Mouse (Mus musculus) B cell, adult 2 months (primary cell): ENCODE results near the gene Esr1.
"Not testable (repeated sequence)": the region's sequence is repeated elsewhere in the genome, so short reads cannot be mapped to it uniquely, and the experiment has no call there.

Experiments
- DNase-seq, 2 experiments: peaks; one replicate each; pipeline ENCODE4 v3.0.0; 2022

Esr1 gene

GRCm38 (mm10) chr10:4709915-4710314 lies 98.5 kb downstream of the Esr1 start:
- no peak for DNase-seq

- DNase-seq = no peak
Measured at GRCm38 (mm10) chr10:4711434-4711833, 100.0 kb downstream of the Esr1 start.

DNA sequence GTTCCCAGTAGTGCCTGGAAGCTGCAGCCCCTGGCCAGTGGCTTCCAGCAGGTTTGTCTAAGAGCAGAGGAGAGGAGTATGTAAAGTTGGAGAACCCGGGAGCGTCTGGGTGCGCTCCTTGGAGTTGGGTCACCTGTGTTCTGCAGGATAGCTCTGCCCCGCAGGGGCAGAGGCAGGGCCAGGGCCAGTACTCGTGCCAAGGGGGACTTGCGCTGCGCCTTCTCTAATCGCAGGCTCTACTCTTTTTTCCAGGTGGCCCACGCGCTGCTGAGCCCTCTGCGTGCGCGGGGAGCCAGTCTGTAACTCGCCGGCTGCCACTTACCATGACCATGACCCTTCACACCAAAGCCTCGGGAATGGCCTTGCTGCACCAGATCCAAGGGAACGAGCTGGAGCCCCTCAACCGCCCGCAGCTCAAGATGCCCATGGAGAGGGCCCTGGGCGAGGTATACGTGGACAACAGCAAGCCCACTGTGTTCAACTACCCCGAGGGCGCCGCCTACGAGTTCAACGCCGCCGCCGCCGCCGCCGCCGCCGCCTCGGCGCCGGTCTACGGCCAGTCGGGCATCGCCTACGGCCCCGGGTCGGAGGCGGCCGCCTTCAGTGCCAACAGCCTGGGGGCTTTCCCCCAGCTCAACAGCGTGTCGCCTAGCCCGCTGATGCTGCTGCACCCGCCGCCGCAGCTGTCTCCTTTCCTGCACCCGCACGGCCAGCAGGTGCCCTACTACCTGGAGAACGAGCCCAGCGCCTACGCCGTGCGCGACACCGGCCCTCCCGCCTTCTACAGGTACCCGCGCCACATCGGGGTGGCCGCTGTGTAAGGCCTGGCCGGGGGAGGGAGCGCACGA lies 100.9 kb downstream of the Esr1 start:
- DNase-seq = peak; percentile 31 to 41

- DNase-seq = no peak
Measured at GRCm38 (mm10) chr10:4713398-4713797, 102.0 kb downstream of the Esr1 start.

- peak; percentile 34 to 47 for DNase-seq
Measured at GRCm38 (mm10) chr10:4724851-4725250, 113.5 kb downstream of the Esr1 start.

- DNase-seq = no peak
Measured at GRCm38 (mm10) chr10:4726141-4726540, 114.7 kb downstream of the Esr1 start.

DNA sequence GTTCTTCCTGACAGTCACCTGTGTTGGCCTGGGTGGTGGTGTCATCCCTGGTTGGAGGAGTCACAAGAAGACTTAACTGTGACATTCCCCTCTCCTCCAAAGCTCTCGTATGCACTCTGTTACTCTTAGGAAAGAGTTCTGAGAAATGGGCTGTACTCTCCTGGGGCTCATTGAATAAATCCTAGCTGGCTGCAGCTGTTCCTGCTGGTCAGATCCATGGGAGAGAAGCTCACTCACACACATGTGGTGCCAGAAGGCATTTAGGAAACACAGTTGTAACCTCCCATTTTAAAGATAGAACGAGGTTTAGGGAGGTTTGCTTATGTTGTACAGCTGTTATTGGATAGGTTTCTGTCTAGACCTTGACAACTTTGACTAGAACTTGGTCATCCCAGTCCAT lies 120.9 kb downstream of the Esr1 start:
- no peak for DNase-seq

DNA sequence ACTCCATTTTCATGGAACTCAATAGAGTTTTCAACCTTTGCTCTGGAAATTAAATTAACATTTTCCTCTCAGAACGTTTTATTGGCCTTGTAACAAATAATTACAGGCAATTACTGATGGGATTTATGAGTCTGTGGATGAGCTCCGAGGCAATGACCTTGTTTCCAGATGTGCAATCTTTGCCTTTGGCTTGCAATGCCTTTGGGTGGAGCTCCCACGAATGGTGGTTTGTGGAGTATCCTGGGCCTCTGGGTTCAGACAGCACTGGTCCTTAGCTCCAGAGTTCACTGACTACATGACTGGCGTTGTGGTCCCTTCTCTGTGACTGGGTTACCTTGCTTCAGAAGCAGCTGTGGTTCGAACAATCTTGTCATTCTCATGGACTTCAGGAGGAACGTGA lies 122.6 kb downstream of the Esr1 start:
- DNase-seq = no peak

- DNase-seq = no peak
Measured at GRCm38 (mm10) chr10:4734942-4735341, 123.5 kb downstream of the Esr1 start.

- DNase-seq = no peak
Measured at GRCm38 (mm10) chr10:4738311-4738710, 126.9 kb downstream of the Esr1 start.

DNA sequence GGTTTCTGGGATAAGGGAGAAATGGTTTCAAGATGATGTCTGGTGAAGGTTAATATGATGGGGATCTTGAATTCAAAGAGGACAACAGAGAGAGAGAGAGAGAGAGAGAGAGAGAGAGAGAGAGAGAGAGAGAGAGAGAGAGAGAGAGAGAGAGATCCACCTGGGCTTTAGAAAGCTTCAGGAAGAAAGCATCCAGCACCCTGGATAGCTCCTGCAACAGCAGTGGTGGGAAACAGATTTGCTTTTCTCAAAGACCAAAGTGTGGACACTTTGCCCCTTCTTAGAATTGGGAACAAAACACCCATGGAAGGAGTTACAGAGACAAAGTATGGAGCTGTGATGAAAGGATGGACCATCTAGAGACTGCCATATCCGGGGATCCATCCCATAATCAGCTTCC lies 139.7 kb downstream of the Esr1 start:
- DNase-seq = not testable (repeated sequence)

DNA sequence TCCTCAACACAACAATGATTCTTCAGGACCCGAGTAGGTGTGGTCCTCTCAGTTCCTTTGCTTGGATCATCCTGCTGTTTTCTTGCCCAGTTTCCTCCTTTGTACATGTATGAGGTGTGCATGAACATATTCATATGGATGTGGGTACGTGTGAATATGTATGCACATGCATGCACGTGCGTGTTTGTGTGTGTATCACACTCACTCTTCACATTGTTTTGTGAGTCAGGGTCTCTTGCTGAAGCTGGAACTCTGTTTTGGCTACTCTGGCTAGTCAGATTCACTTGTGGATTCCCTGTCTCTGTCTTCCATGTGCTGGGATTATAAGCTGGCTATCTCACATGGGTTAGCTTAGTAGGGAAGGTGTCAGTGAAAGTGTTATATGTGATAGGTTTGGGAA lies 141.6 kb downstream of the Esr1 start:
- no peak for DNase-seq

- no peak for DNase-seq
Measured at GRCm38 (mm10) chr10:4775541-4775940, 164.1 kb downstream of the Esr1 start.

- no peak for DNase-seq
Measured at GRCm38 (mm10) chr10:4776007-4776713, 164.8 kb downstream of the Esr1 start.

DNA sequence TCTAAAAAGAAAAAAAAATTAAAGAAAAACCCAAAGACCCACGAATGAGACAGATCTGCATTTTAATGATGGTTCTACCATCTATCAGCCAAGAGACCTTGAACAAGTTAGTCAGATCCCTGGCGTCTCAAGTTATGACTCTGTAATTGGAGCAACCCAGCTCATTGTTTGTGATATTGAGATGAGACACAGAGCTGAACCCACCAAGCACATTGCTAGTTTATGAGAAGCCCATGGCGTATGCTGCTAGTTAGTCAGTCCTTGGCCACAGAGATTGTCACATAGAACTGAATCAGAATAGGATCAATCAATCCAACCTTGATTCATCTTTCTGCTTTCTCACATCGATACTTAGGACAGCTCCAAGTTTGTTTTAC lies 165.3 kb downstream of the Esr1 start:
- no peak for DNase-seq

GRCm38 (mm10) chr10:4777996-4778395 lies 166.6 kb downstream of the Esr1 start:
- no peak for DNase-seq

DNA sequence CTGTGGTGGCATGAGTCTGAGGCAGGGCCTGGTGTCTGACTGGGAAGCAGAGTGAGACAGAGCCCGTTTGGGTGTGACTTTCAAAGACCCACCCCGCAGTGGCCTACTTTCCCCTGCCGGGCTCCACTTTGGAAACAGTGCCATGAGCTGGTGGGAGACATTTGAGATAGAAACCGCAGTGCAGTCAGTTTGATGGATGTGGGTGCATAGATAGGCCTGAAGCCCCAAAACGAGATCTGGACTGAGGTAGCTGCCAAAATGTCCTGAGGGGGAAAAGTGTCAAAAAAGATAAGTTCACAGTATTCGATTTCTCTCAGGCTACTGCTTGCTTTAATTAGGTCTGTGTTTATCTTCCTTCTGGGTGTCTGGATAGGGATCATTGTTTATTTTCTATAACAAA lies 169.5 kb downstream of the Esr1 start:
- DNase-seq = no peak

GRCm38 (mm10) chr10:4787003-4787628 lies 175.7 kb downstream of the Esr1 start:
- DNase-seq = peak; percentile 61 to 69

- DNase-seq = no peak
Measured at GRCm38 (mm10) chr10:4798268-4798808, 186.9 kb downstream of the Esr1 start.

GRCm38 (mm10) chr10:4824366-4824765 lies 213.0 kb downstream of the Esr1 start:
- DNase-seq = no peak

GRCm38 (mm10) chr10:4830592-4830991 lies 219.2 kb downstream of the Esr1 start:
- DNase-seq = no peak

DNA sequence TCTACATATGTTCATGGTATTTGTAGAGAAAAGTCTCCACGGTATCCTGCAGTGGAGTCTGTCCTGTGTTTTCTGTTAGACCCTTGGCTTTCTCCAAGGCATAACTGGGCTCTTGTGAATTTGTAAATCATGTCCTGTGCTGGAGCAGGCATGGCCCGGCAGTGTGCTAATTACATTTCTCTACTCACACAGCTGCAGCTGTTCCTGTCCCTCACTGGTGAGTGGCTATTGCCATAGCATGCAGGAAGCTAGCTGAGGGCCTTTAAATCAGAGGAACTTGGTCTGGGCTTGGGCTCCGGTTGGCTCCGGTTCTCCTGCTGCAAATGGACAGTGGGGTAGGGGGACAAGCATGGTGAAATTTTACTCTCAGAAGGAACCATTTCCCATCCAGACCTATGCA lies 226.7 kb downstream of the Esr1 start:
- DNase-seq = no peak

- no peak for DNase-seq
Measured at GRCm38 (mm10) chr10:4841039-4841438, 229.6 kb downstream of the Esr1 start.

GRCm38 (mm10) chr10:4847523-4847922 lies 236.1 kb downstream of the Esr1 start:
- no peak for DNase-seq
